Mouse (Mus musculus) cerebellum, postnatal 36 days (tissue): ENCODE data around the gene Smok3b.
A peak's percentile ranks its signal among the peaks of the same experiment; 100 is the strongest.
"Not testable (repeated sequence)": the region's sequence is repeated elsewhere in the genome, so short reads cannot be mapped to it uniquely, and the experiment has no call there.

ENCODE experiments used
- DNase-seq, 2 experiments: peaks; one replicate each; pipeline ENCODE4 v3.0.0; 2021 to 2022; ENCODE audit warnings: mixed read lengths in 2 of 2

Gene Smok3b

GRCm38 (mm10) chr5:138020961-138021479 lies at the start of gene Smok3b, which contains the start of gene Smok3a:
TSS of gene Smok3b (plus strand) at chr5:138021429.
TSS of gene Smok3a (plus strand) at chr5:138021261.
- not testable (repeated sequence) for DNase-seq

GRCm38 (mm10) chr5:137973161-137973560 lies 48.1 kb upstream of the Smok3b start:
- no peak for DNase-seq

GRCm38 (mm10) chr5:137973738-137974137 lies 47.5 kb upstream of the Smok3b start:
- no peak for DNase-seq

GRCm38 (mm10) chr5:137974724-137975123 lies 46.5 kb upstream of the Smok3b start:
- DNase-seq, result no peak

GRCm38 (mm10) chr5:137975434-137975833 lies 45.8 kb upstream of the Smok3b start:
- no peak for DNase-seq

GRCm38 (mm10) chr5:137977291-137977690 lies 43.9 kb upstream of the Smok3b start:
- no peak for DNase-seq

GRCm38 (mm10) chr5:137979081-137979480 lies 42.1 kb upstream of the Smok3b start:
- DNase-seq, result no peak

- no peak for DNase-seq
Observed at GRCm38 (mm10) chr5:137981300-137981699, 39.9 kb upstream of the Smok3b start, which contains the start of gene Azgp1. TSS of gene Azgp1 (plus strand) at chr5:137981520.

GRCm38 (mm10) chr5:137986351-137986750 lies 34.9 kb upstream of the Smok3b start:
- no peak for DNase-seq

GRCm38 (mm10) chr5:138009437-138009836 lies 11.8 kb upstream of the Smok3b start:
- no peak for DNase-seq

GRCm38 (mm10) chr5:138012382-138012781 lies 8.8 kb upstream of the Smok3b start:
- no peak for DNase-seq

GRCm38 (mm10) chr5:138016530-138016929 lies 4.7 kb upstream of the Smok3b start:
- no peak for DNase-seq

GRCm38 (mm10) chr5:138016997-138017396 lies 4.2 kb upstream of the Smok3b start:
- no peak for DNase-seq

GRCm38 (mm10) chr5:138019577-138019976 lies 1.7 kb upstream of the Smok3b start:
- DNase-seq, result not testable (repeated sequence)

GRCm38 (mm10) chr5:138052894-138053293 lies 31.7 kb downstream of the Smok3b start, which contains the start of gene Smok3c:
TSS of gene Smok3c (plus strand) at chr5:138053194.
- not testable (repeated sequence) for DNase-seq

- DNase-seq, result no peak
Observed at GRCm38 (mm10) chr5:138073803-138074202, 52.6 kb downstream of the Smok3b start.

- DNase-seq, result no peak
Observed at GRCm38 (mm10) chr5:138075684-138076083, 54.5 kb downstream of the Smok3b start.

GRCm38 (mm10) chr5:138076148-138076547 lies 54.9 kb downstream of the Smok3b start:
- no peak for DNase-seq

- no peak for DNase-seq
Observed at GRCm38 (mm10) chr5:138080456-138080855, 59.2 kb downstream of the Smok3b start.

- DNase-seq, result no peak
Observed at GRCm38 (mm10) chr5:138081446-138081845, 60.2 kb downstream of the Smok3b start.

- DNase-seq, result no peak
Observed at GRCm38 (mm10) chr5:138083318-138083900, 62.2 kb downstream of the Smok3b start.

GRCm38 (mm10) chr5:138083936-138084335 lies 62.7 kb downstream of the Smok3b start:
- no peak for DNase-seq

- DNase-seq, result no peak
Observed at GRCm38 (mm10) chr5:138084507-138084906, 63.3 kb downstream of the Smok3b start.

- peak; percentile 77 to 80 for DNase-seq
Observed at GRCm38 (mm10) chr5:138084996-138085395, 63.8 kb downstream of the Smok3b start, which contains the start of gene Zkscan1. TSS of gene Zkscan1 (plus strand) at chr5:138085084.
